Mouse (Mus musculus): Measurements from ENCODE around the gene Tmem151a. TPM values are rescaled to one million over a fixed set of nuclear protein-coding genes. Genes with fewer than 3 reads are reported as not detected.

The Tmem151a gene
- polyA plus RNA-seq, 1 experiment from 2014 or later: 20.3 TPM

DNA sequence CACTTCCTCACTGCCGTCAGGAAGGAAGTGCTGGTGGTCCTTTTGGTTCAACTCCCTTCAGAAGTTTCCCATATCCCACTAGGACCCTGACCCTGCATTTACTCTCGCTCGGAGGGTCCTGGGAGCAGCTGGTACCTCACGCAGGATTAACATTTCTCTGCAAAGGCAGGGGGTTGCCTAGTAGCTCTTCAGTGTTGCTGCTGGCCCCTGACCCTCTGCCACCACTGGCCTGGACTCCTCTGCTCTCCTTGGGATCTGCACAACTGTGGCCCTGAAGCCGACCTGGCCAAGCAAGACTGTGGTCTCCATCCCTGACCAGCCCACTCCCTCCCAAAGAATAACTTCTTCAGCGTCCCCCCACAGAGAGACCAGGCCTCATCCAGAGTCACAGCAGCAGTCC lies 36.0 kb downstream of the Tmem151a start:
- Histone ChIP-seq H3K27ac (no peak overlapping the region), H3K4me1 (peaks cover 12% of the 10 kb centered on the region), H3K36me3 (replicated peaks) (0 out of 2 replicates have a peak, but pooled peaks cover 17% of the 10 kb centered on the region), H3K27me3 (replicated peaks) (peaks cover 41% of the 10 kb centered on the region), H3K9me3 (no peaks in the 10 kb centered on the region), H3K9ac (no peak overlapping the region), H3K4me3 (no peak overlapping the region), H3K4me2 (no peak overlapping the region)
- ATAC-seq (replicated peaks): no peak
- 61% methylated on average over 6 of the region's 6 CpGs for WGBS

DNA sequence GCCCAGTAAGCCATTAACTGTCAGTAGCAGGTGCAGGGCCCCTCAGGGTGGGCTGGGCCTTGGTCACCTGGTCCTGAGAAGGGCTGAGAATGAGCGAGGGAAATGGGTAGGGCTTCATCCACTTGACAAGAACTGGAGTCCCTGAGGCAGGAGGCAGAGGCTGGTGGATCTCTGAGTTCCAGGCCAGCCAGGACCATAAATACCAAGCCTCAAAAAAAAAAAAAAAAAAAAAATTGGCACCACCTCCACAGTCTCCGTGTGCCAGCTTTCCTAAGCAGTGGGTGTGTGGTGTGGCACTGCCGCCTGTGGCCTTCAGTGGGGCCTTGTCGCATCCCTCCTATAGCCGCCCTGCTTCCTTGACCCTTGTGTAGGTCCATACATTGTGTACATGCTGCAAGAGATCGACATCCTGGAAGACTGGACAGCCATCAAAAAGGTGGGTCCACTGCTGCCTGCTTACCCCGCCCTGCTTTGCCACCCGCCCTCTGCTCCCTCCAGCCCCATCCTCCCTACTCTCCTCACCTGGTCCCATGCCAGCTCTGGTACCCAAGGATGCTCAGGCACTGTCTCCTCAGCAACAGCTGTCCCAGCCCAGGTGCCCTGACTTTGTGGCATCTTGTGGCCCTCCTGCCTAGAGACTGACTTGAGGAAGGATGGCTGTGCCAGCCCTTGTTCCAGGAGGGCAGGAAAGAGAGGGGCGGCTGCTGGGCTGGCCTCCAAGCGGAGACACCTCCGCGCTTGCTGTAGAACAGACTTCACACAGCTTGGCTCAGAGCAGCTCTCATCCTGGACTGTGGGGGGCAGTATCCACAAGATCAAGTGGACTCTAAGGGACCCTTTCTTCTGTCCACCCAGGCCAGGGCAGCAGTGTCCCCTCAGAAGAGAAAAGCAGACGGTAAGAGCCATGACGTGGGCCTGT lies 36.9 kb downstream of the Tmem151a start:
- Histone ChIP-seq H3K36me3 (replicated peaks) (0 out of 2 replicates have a peak, but pooled peaks cover 17% of the 10 kb centered on the region), H3K9ac (no peak overlapping the region), H3K27me3 (replicated peaks) (peaks cover 36% of the 10 kb centered on the region), H3K4me2 (no peak overlapping the region), H3K4me1 (peaks cover 12% of the 10 kb centered on the region), H3K27ac (no peak overlapping the region), H3K9me3 (no peaks in the 10 kb centered on the region), H3K4me3 (no peak overlapping the region)
- WGBS: 86% methylated on average over 14 of the region's 14 CpGs
- no peak for ATAC-seq (replicated peaks)

- WGBS: 86% methylated on average over 4 of the region's 4 CpGs
- Histone ChIP-seq H3K4me3 (no peak overlapping the region), H3K9me3 (no peaks in the 10 kb centered on the region), H3K36me3 (replicated peaks) (peaks cover 22% of the 10 kb centered on the region; the same call in 1 of the 2 replicates), H3K27ac (no peak overlapping the region), H3K4me1 (peaks cover 29% of the 10 kb centered on the region), H3K9ac (no peak overlapping the region), H3K4me2 (no peak overlapping the region), H3K27me3 (replicated peaks) (peaks cover 8% of the 10 kb centered on the region)
- no peak for ATAC-seq (replicated peaks)
Observed at GRCm38 (mm10) chr19:5045531-5045930, 39.8 kb downstream of the Tmem151a start.

DNA sequence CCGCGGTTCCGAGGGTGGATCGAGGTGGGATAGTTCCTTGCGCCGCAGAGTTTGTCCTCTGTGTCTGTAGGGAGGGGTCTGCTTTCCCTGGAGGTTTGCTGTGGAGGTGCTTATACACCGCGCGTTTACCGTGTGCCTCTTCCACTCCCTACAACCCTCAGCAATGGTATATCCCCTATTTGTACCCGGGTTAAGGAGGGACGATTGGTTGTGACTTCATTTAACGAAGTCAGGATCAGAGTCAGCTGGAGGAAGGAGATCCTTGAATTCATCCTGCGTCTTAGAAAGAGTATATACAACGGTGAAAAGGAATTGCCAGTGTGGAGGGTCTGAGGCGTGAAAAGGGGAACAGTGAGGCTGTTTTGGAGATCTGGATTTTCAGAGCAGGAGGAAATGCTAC lies 43.7 kb downstream of the Tmem151a start:
- H3K36me3 ChIP-seq (replicated peaks): peaks cover 12% of the 10 kb centered on the region; the same call in 1 of the 2 replicates
- peak; percentile 3; the same call in 1 of the 2 replicates for ATAC-seq (replicated peaks)
- 2% methylated on average over 16 of the region's 16 CpGs for WGBS
- H3K4me2 ChIP-seq: peak overlapping the region; percentile 96
- H3K9me3 ChIP-seq: no peaks in the 10 kb centered on the region
- H3K4me3 ChIP-seq: peak overlapping the region; percentile 70
- peak overlapping the region; percentile 64 for H3K9ac ChIP-seq
- no peaks in the 10 kb centered on the region for H3K27me3 ChIP-seq (replicated peaks)
- H3K27ac ChIP-seq: peak overlapping the region; percentile 58
- peaks cover 37% of the 10 kb centered on the region for H3K4me1 ChIP-seq

DNA sequence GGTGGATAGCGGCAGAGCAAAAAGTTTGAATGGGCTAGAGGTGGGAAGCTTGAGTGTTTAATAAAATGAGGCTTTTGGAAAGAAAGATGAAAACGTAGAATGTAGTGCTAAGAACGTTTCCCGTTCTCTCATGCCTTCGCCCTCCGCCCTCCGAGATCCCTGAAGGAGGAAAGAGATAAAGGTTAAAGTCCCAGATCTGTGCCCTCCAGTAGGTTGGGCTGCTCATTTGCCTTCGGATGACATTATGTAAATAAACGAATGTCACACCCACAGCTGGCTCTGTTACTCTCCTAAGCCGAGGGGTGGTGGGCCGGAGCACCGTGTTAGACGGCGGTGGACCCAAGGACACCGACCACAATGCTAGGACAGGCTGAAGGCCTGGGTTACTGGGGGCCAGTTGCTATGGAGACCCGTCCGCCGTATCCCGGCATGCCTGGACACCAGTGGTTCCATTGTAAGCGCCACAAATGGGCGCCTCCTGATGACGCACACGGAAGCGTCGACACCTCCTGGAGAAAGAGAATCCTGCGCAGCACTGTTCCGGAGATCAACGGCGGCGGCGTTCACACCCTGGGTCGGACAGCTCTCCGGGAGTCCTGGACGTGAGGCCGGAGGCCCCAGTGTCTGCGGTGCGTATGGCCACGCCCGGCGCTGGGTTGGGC lies 44.3 kb downstream of the Tmem151a start, which contains the start of gene Brms1:
Brms1 (plus strand) TSS at position 493 of the 662 bp plus-strand sequence.
- Histone ChIP-seq H3K4me2 (peak within 1 kb of the TSS; percentile 96), H3K27me3 (replicated peaks) (no peaks in the 10 kb centered on the region), H3K4me1 (peaks cover 37% of the 10 kb centered on the region), H3K36me3 (replicated peaks) (peaks cover 9% of the 10 kb centered on the region; the same call in 1 of the 2 replicates), H3K9me3 (no peaks in the 10 kb centered on the region), H3K4me3 (peak within 1 kb of the TSS; percentile 70), H3K27ac (peak within 1 kb of the TSS; percentile 58), H3K9ac (peak within 1 kb of the TSS; percentile 88)
- WGBS: 6% methylated on average over 40 of the region's 40 CpGs
- ATAC-seq (replicated peaks): peak; percentile 59

GRCm38 (mm10) chr19:5039301-5040114 lies 45.8 kb downstream of the Tmem151a start:
- 11% methylated on average over 41 of the region's 41 CpGs for WGBS
- Histone ChIP-seq H3K4me1 (peaks cover 37% of the 10 kb centered on the region), H3K27me3 (replicated peaks) (no peaks in the 10 kb centered on the region), H3K4me3 (peak overlapping the region; percentile 70), H3K36me3 (replicated peaks) (peaks cover 5% of the 10 kb centered on the region; the same call in 1 of the 2 replicates), H3K9ac (peak overlapping the region; percentile 88), H3K4me2 (peak overlapping the region; percentile 96), H3K9me3 (no peaks in the 10 kb centered on the region), H3K27ac (peak overlapping the region; percentile 86)
- peak; percentile 35 for ATAC-seq (replicated peaks)

DNA sequence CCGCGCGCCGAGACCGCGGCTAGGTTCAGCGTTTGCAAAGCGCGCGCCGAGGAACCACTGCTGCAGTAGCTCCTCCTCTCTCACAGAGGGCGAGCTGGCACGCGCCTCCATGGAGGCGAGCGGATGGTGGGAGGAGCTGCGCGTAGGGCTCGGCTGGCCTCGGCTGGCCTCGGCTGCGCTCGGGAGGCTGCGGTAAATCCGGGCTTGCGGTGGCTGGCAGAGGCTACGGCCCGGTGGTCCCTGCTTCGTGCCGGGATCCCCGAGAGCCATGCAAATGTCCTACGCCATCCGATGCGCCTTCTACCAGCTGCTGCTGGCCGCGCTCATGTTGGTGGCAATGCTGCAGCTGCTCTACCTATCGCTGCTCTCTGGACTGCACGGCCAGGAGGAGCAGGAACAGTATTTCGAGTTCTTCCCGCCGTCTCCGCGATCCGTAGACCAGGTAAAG lies 46.6 kb downstream of the Tmem151a start, which contains the start of the genes B4gat1 and AC124502.3:
B4gat1 (plus strand) TSS at position 118 of the 448 bp plus-strand sequence.
AC124502.3 (plus strand) TSS at position 183 of the 448 bp plus-strand sequence.
- Histone ChIP-seq H3K36me3 (replicated peaks) (peaks cover 5% of the 10 kb centered on the region; the same call in 1 of the 2 replicates), H3K4me3 (peak within 1 kb of the TSS; percentile 70), H3K27ac (peak within 1 kb of the TSS; percentile 86), H3K4me1 (peaks cover 37% of the 10 kb centered on the region), H3K4me2 (peak within 1 kb of the TSS; percentile 96), H3K9ac (peak within 1 kb of the TSS; percentile 88), H3K27me3 (replicated peaks) (no peaks in the 10 kb centered on the region), H3K9me3 (no peaks in the 10 kb centered on the region)
- under 1% methylated on average over 41 of the region's 44 CpGs for WGBS
- ATAC-seq (replicated peaks): peak; percentile 95

GRCm38 (mm10) chr19:5037678-5038571 lies 47.4 kb downstream of the Tmem151a start:
- H3K27me3 ChIP-seq (replicated peaks): no peaks in the 10 kb centered on the region
- ATAC-seq (replicated peaks): peak; percentile 61
- WGBS: 6% methylated on average over 32 of the region's 32 CpGs

GRCm38 (mm10) chr19:5036577-5036976 lies 48.8 kb downstream of the Tmem151a start:
- Histone ChIP-seq H3K36me3 (replicated peaks) (no peaks in the 10 kb centered on the region), H3K27ac (no peak overlapping the region), H3K4me2 (no peak overlapping the region), H3K9ac (no peak overlapping the region), H3K9me3 (no peaks in the 10 kb centered on the region), H3K4me1 (peaks cover 24% of the 10 kb centered on the region), H3K27me3 (replicated peaks) (no peaks in the 10 kb centered on the region), H3K4me3 (no peak overlapping the region)
- ATAC-seq (replicated peaks): no peak
- WGBS: 81% methylated on average over 4 of the region's 4 CpGs

More at GRCm38 (mm10) chr19:5037678-5038571, 47.4 kb downstream of the Tmem151a start:
- Histone ChIP-seq H3K9ac (peak overlapping the region; percentile 88), H3K36me3 (replicated peaks) (peaks cover 5% of the 10 kb centered on the region; the same call in 1 of the 2 replicates), H3K27ac (peak overlapping the region; percentile 86), H3K4me3 (peak overlapping the region; percentile 70), H3K4me1 (peaks cover 37% of the 10 kb centered on the region), H3K9me3 (no peaks in the 10 kb centered on the region), H3K4me2 (peak overlapping the region; percentile 96)

DNA sequence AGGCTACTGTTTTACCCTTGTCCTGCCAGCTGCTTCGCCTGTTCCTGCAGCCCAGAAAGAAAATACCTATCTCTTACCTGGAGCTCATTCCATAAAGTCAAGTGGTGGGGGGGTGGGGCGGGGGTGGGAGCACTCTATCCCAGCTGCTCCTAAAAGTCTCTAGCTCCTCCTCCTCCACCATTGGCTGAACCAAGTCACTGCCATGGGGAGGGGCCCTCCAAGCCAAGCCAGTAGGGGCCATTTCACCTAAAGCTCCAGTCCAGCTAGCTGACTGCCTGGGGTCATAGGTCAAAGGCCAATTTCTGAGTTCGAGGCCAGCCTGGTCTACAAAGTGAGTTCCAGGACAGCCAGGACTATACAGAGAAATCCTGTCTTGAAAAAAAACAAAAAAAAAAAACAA lies 52.6 kb downstream of the Tmem151a start:
- Histone ChIP-seq H3K4me3 (no peak overlapping the region), H3K9ac (no peak overlapping the region), H3K27ac (no peak overlapping the region), H3K27me3 (replicated peaks) (no peaks in the 10 kb centered on the region), H3K36me3 (replicated peaks) (0 out of 2 replicates have a peak, but pooled peaks cover 3% of the 10 kb centered on the region), H3K4me2 (no peak overlapping the region), H3K4me1 (peaks cover 3% of the 10 kb centered on the region), H3K9me3 (no peaks in the 10 kb centered on the region)
- WGBS: 91% methylated on average over 3 of the region's 3 CpGs
- no peak for ATAC-seq (replicated peaks)
